Mouse (Mus musculus) CD8-positive naive resting alpha-beta T cell, adult 57 days (primary cell): ENCODE measurements around the gene Fbf1. TPM values are rescaled to one million over a fixed set of nuclear protein-coding genes. Genes with fewer than 3 reads are reported as not detected.

Experiments used
- total RNA-seq: library from RNA; stranded (reverse); gene quantifications from one replicate; pipeline ENCODE4 v1.2.4, GENCODE M21; 2023

The Fbf1 gene
- 31.6 TPM for total RNA-seq

DNA sequence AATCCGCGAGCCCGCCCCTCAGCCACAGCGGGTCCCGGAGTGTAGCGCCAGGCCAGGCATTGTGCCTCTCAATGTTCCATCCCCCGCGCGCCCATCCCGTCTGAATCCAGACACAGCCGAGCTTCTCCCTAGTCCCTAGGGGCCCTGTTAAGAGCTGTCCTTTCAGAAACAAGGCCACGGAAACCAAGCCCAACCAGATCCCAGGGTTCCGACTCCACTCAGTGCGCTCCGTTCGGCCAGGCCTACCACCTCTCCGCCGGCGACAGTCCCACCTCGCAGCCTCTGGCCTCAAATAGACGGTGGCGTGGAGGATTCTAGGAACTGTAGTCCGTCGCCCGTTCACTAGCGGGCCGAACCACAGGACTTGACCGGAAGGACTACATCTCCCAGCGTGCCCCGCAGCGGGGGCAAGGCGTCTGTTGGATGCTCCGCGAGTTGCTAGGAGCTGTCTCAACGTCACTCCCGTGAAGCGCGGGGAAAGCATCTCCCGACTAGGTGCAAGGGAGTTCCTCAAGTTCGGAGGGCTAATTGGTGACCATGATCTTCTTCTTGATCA lies at the start of gene Fbf1:
TSS of gene Fbf1 (minus strand) at position 283 of the 556 bp plus-strand sequence.

DNA sequence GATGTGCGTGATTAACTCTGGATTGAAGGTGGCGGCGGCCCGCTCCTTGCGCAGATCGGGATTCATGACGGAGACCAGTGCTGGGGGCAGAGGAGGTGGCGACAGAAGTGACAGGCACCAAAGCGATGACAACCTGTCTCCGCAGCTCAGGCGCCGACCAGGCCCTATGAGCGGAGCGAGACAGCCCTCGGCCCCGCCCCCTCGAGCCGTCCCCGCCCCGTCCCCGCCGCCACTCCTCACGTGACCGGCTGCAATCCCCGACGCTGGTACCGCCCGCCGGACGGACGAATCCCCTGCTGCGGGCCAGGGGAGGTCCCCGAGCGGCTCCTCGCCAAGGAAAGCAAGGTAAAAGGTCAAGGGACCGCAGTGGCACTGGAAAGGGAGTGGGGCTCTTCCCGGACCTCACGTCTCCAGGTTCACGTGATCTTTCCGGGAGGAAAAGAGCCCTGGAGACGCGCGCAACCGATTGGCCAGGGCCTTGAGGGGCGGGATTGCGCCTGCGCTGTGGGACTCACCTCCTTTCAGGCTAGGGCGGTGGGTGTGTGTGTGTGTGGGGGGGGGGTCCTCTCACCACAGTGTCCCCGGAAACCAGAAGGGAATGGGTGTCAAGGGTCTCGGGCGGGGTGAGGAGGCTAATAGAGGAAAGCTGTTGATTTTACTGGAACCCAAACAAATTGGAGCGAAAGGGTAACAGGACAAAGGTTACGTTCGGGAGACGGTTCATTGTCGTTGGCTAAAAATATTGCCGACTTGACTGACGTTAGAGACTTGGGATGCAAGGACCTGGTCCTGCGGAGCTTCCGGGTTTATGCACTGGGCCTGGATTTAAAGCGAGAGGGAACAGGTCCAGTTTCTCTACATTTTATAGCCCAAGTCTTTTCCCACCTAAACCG lies 30.9 kb upstream of the Fbf1 start, which contains the start of the genes Ten1 and Acox1:
TSS of gene Ten1 (plus strand) at position 217 of the 893 bp plus-strand sequence.
TSS of gene Acox1 (minus strand) at position 407 of the 893 bp plus-strand sequence.

DNA sequence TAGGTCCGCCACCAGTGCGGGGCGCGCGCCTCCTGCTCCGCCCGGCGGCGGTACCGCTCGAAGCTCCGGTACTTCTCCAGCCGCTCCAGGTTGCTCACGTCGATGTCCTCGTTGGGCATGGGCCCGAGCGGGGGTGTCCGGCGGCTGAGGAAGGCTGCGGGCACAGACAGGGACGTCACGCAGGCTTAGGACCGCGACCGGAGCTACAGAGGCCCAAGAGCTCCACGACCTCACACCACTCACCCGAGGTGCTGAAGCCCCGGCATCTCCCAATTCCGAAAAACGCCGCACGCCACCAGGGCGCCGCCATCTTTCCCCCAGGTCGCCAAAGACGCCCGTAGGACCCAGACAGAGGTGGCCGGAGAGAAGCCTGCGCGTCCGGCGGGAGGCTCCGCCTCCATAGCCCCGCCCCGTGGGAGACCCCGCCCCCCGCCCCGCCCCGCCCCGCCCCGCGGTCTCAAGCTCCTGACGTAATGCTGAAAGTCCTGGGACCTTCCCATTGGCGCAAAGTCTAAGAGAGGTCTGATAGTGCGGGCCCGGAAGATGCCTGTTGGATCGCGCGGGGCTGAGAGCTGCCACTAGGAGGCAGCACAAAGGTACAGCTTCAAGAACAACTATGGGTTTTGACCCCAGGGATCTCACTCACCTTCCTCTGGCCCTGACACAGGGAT lies 29.4 kb downstream of the Fbf1 start, which contains the start of gene Mrpl38:
TSS of gene Mrpl38 (minus strand) at position 401 of the 671 bp plus-strand sequence.

DNA sequence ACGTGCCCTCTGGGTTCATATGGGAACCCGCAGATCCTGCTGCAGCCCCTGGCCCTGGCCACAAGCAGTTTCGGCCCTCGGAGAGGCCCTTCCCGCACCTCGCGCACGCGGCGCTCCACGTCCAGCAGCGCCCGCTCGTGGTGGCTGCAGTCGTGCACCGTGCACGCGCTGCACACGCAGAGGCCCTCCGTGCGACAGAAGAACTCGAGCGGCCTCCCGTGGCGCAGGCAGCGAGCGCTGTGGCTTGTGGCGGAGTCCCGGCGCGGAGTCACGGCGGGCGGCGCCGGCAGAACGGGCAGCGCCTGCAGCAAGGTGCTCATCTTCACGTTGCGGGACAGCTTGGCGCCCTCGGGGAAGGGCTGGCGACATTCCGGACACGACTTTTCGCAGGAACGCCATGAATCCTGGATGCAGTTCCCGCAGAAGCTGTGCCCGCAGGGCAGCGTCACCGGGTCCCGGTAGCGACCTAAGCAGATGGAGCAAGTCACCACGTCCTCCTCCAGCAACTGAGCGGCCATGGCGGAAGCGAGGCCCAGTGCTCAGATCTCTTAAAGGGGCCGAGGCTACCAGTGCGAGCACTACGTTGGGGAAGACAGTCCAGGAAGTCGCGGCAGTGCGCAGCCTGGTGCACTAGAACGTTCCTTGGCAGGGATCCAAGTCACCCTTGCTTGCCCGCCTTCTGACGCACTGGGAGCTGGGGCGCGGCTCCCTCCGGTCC lies 37.3 kb downstream of the Fbf1 start, which contains the start of gene Trim65:
TSS of gene Trim65 (minus strand) at position 641 of the 718 bp plus-strand sequence.

DNA sequence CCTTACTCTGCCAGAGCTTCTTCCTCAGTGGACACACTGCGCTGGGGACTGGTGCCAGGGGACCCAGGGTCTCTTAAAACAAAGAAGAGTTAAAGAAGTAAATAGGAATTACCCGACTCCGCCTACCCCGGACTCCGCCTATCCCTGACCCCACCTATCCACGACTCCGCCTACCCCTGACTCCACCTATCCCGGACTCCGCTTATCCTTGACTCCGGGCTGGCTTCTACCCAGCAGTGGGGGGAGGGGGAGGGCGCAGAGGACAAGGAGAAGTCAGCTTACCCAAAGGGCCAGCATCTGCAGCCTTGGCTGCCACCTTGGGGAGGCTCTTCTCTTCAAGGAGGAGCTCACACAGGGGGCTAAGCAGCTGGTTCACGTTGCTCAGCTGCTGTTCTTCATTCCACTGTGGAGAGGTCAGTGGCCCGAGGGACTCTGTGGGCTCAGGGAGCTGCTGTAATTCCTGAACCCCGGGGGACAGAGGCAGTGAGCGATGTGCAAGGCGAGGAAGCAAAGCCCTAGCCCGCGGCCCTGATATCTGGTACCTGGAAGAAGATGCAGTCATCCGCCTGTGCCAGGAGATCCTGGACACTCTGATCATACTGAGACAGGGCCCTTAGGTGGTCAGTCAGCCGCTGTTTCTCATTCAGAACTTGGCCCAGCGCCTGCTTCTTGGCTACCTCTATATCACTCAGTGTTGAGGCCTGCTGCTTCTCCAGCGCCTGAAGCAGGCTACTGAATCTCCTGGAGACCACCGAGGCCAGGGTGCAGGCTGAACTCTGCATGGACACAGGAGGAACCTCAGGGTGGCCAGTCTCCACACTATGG lies 40.6 kb downstream of the Fbf1 start, which contains the start of gene Trim47:
TSS of gene Trim47 (minus strand) at position 55 of the 825 bp plus-strand sequence.

Other genes starting within 250 kb of the Fbf1 start
- 41.8 TPM for gene Sap30bp, start 234.9 kb downstream of the Fbf1 start, total RNA-seq
- 22.9 TPM for gene Recql5, start 234.7 kb downstream of the Fbf1 start, total RNA-seq
- not detected for gene Itgb4, start 193.5 kb downstream of the Fbf1 start, total RNA-seq
- gene Galk1, start 155.4 kb downstream of the Fbf1 start, total RNA-seq = 21.6 TPM
- gene H3f3b, start 140.2 kb downstream of the Fbf1 start, total RNA-seq = 1,697 TPM
- gene Unk, start 137.8 kb downstream of the Fbf1 start, total RNA-seq = 80.3 TPM
- 83.7 TPM for gene Unc13d, start 90.2 kb downstream of the Fbf1 start, total RNA-seq
- gene Wbp2, start 81.2 kb downstream of the Fbf1 start, total RNA-seq = 162 TPM
- 1.2 TPM for gene Trim47, start 41.0 kb downstream of the Fbf1 start, total RNA-seq
- 30.8 TPM for gene Trim65, start 37.0 kb downstream of the Fbf1 start, total RNA-seq
- gene Mrpl38, start 29.3 kb downstream of the Fbf1 start, total RNA-seq = 58.7 TPM
- 37.4 TPM for gene Ten1, start 30.7 kb upstream of the Fbf1 start, total RNA-seq
- gene Acox1, start 30.9 kb upstream of the Fbf1 start, total RNA-seq = 35.3 TPM
- 0.21 TPM for gene Evpl, start 69.9 kb upstream of the Fbf1 start, total RNA-seq
- 62.3 TPM for gene Srp68, start 106.1 kb upstream of the Fbf1 start, total RNA-seq
- not detected for gene Galr2, start 112.8 kb upstream of the Fbf1 start, total RNA-seq
- 53.4 TPM for gene Exoc7, start 139.1 kb upstream of the Fbf1 start, total RNA-seq
- gene Foxj1, start 167.2 kb upstream of the Fbf1 start, total RNA-seq = not detected
- gene Rnf157, start 244.9 kb upstream of the Fbf1 start, total RNA-seq = 10.5 TPM